Mouse (Mus musculus): ENCODE results near the gene Itga3. TPM values are rescaled to one million over a fixed set of nuclear protein-coding genes. Genes with fewer than 3 reads are reported as not detected.

The Itga3 gene
- total RNA-seq, 2 experiments from 2014 or later: 4.3 to 5.2 TPM

DNA sequence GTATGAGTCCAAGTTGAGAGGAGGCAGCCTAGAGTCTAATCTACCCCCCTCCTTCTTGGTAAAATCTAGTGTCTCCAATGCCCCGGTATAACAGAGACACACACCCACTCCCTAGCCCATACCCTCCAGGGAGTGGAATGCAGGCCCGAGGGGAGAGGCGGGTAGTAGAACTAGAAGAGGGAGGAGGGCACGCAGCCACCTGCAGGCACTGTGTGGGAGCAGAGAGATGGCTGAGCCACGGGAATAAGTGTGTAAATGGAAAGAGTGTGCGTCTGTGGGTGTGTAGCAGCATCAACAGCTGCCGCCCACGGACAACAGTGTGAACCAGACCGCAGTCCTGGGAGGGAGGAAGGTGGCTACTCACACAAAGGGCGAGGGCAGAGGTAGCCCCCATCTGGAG, 41.7 kb downstream of the Itga3 start:
- TF ChIP-seq CTCF (IDR thresholded peaks at IDR 0.05): no peak
- no peak for DNase-seq
- H3K4me3 ChIP-seq: no peak overlapping the region
- intact Hi-C loops (cut with DNase I): no loop called here
- H3K27ac ChIP-seq: no peak overlapping the region

DNA sequence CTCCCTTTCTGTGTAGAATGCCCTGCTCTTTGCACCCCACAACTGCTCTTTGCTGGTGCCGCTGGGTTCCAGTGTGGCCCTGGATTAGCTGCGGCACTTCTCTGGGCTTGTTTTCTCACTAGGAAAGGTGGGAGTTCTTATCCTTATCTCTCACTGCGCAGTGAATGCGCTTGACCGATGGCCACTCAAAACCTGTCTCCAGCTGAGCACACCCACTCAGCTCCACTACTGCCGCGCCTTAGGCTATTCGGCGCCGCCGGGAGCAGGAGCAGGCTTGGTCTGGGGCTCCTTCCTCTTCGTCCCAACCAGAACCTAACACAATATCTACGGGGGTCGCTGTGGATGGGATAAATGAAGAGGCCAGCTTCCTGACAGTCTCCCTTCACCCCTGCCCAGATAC, 43.0 kb downstream of the Itga3 start:
- intact Hi-C loops (cut with DNase I): no loop called here
- Histone ChIP-seq H3K27ac (no peak overlapping the region), H3K4me3 (no peak overlapping the region)
- no peak for DNase-seq
- no peak for TF ChIP-seq CTCF (IDR thresholded peaks at IDR 0.05)

DNA sequence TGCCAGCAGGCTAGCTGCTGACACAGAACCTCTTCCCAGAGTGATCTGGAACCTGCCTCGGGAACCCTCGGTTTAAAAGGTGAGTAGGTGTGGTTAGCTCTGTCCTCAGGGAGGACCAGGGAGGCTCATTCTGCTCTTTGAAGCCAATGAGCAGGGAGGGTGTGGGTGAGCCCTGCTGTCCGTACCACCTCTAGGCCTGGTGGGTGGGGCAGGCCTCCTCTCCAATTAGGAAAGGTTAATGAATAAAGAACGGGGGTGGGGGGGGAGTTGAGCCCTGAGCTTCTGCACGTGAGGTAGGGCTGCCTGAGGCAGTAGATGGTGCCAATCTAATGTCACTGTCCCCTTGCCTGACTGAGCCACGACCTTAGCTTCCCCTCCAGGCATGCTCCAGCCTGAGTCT, 43.7 kb downstream of the Itga3 start:
- no peak for DNase-seq
- H3K27ac ChIP-seq: no peak overlapping the region
- H3K4me3 ChIP-seq: no peak overlapping the region
- TF ChIP-seq CTCF (IDR thresholded peaks at IDR 0.05): no peak
- intact Hi-C loops (cut with DNase I): no loop called here

DNA sequence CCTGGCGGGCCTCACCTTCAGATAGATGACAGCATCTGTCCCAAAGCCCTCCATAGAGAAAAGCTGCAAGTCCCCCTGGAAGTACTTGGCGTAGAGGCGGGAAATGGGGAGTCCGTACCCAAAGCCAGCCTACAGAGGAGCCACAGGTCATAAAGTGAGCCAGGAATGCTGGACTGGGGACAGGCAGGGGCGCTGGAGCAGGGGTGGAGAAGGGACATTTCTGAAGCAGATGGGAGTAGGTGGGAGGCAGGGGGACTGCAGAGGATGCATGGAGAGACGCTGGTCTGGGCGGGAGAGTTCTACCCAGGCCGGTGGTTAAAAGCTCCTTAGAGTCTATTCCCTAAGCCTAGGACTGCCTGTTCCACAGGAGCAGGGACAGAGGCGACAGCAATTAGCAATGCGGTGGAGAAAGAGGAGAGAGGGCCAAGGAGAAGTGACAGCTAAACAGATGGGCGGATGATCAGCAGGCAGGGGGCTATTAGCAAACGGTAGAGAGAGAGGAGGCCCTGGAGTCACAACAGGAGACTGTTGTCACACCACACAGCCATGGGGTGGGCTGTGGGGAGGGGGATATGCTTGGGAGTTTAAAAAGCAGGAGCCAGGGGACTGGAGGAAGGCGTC, 48.6 kb downstream of the Itga3 start:
- TF ChIP-seq CTCF (IDR thresholded peaks at IDR 0.05): no peak
- no peak for DNase-seq
- Histone ChIP-seq H3K4me3 (no peak overlapping the region), H3K27ac (no peak overlapping the region)
- intact Hi-C loops (cut with DNase I): no loop called here

DNA sequence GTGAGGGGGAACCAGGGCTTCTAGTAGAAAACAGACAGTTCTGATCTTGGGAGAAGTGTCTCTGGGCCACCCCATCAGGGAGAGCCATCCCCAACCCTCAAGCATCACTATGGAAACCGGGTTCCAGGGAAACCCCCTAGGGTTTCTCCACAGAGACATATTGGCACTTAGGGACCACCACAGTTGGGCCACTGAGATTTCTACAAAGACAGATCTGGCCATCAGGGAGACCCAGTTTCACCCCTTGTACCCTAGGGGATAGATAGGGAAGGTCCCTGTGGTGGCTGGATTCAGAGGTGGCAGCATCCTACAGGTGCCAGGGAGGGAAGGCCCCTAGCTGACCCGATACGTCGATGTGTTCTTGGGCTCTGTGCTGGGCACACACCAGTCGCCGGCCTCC, 49.8 kb downstream of the Itga3 start:
- TF ChIP-seq CTCF (IDR thresholded peaks at IDR 0.05): no peak
- H3K4me3 ChIP-seq: no peak overlapping the region
- DNase-seq: no peak
- H3K27ac ChIP-seq: no peak overlapping the region
- intact Hi-C loops (cut with DNase I): no loop called here

DNA sequence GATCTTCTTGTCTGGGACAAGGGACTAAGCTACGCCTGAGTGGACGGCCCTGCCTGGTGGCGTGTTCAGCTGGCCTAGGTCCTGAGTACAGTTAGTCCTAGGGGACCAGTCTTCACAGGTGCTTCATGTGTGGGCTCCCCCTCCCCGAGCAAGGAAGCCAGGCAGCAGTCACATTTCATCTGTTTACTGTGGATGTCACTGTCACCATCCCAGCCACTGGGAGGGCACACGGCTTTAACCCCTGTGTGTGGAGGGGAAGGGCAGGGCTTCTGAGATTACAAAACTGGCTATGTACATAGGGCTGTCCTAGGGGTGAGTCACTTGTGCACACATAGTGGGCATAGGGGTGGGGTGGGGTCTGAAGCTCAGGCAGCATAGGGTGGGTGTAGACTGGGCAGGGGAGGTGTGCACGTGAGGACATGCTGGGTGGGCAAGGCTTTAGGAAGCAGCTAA, 50.5 kb downstream of the Itga3 start:
- no peak for DNase-seq
- TF ChIP-seq CTCF (IDR thresholded peaks at IDR 0.05): no peak
- intact Hi-C loops (cut with DNase I): no loop called here
- Histone ChIP-seq H3K27ac (no peak overlapping the region), H3K4me3 (no peak overlapping the region)

DNA sequence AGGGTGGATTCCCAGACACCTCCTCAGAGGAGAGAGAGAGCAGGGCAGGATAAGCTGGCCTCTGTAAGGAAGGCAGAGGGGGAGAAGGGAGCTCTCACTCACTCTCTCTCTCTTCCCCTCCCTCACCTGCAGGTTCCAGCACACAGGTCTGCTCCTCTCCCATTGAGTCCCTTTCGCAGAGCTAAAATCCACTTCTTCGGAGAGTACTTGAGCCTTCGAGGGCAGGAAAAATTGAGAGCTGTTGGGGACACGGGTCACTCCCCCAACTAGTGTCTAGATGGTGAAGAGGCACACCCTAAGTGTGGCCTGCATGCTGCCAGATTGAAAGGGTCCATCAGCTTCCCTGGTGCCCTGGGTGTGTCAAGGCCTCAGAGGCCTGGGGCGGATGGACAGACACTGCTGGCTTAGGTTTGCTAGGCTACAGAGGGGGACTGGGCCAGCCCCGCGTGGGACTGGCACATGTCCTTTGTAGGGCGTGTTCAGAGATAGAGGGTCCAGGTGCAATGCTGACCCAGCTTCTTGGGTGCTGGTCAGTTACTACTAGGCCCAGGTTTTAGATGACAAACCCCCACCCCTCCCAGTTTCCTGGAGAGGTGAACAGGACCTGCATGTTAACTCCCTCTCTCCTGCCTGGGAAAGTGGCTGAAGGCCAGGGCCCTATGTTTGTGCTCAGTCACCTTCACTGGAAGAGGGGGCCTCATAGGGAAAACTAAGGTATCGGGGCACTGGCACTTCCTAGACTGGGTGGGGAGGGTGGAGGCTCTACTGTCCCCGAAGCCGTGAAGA, 51.2 kb downstream of the Itga3 start:
- Histone ChIP-seq H3K27ac (no peak overlapping the region), H3K4me3 (no peak overlapping the region)
- no peak for TF ChIP-seq CTCF (IDR thresholded peaks at IDR 0.05)
- DNase-seq: no peak
- intact Hi-C loops (cut with DNase I): no loop called here

DNA sequence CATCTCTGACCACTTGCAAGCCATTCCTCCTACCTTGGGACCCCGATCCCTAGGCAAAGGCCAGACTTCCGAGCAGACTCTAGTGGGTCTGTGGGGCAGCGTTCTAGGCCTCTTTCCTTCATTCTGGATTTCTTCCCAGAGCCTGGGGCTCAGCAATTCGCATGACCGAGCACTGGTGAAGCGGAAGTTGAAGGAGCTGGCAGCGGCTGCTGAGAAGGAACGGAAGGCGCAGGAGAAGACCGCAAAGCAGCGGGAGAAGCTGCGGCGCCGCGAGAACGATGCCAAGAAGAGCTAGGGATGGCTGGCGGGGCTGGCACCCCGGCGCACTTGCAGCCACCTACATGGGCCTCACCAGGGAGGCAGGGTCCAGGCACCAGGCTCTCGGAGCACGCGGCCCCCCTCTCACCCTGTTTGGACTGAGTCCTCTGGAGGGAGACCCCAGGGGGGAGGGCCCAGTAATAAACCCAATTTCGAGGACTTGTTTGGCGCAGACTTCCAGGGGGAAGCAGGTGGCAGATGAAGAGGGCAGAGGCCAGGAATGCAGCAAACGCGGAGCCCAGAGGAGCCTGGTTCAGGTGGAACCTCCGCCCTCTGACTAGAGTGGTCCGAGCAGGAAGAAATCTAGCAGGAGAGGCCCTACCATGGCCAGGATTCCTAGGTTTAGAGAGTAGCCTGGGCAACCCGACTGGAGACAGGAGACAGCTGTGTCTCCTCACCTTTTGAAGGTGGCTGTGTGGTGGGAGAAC, 52.0 kb downstream of the Itga3 start:
- intact Hi-C loops (cut with DNase I): no loop called here
- no peak for DNase-seq
- Histone ChIP-seq H3K27ac (no peak overlapping the region), H3K4me3 (no peak overlapping the region)
- no peak for TF ChIP-seq CTCF (IDR thresholded peaks at IDR 0.05)

DNA sequence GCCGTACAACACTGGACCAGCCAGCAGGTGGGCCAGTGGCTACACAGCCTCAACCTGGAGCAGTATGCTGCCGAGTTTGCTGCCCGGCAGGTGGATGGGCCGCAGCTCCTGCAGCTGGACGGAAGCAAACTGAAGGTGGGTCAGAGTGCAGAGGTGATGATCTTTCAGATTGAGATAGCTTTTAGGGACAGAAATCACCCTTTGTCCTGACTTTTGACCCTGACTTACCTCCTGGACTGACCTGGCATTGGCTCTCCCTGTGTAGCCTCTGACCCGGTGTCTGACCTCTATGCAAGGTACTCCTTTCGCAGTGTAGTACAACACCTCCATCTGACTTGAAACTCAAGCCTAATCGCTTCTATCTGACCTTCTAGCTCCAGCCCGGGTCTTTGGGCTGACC, 53.1 kb downstream of the Itga3 start:
- intact Hi-C loops (cut with DNase I): no loop called here
- no peak for DNase-seq
- TF ChIP-seq CTCF (IDR thresholded peaks at IDR 0.05): no peak
- H3K27ac ChIP-seq: no peak overlapping the region
- H3K4me3 ChIP-seq: no peak overlapping the region

DNA sequence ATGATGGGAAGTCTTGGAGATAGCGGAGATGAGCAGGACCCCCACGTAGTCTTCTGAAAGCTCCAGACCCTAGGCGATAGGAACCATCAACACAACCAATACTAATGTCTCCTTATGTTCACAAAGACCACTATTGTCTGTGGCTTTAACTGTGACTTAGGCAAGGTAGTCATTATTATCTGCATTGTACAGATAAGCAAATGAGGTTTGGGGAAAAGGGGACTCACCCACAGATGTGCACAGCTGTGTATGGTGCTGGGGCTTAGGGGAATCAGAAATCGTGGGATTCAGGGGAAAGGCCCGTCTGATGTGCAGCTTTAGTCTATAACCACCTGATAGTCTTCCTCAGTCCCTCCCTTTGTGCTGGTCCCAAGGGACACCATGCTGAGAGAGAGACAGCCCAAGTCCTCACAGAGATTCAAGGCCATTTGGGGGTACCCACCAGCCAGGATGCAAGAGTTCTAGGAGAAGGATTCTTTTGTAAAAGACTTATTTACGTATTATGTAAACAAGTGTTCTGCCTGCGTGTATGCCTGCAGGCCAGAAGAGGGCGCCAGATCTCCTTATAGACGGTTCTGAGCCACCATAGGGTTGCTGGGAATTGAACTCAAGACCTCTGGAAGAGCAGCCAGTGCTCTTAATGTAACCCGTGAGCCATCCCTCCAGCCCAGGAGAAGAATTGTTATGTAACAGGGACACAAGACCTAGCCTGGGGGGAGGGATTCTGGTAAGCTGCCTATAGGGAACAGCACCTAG, 54.2 kb downstream of the Itga3 start:
- no peak overlapping the region for H3K27ac ChIP-seq
- peak; percentile 59 for TF ChIP-seq CTCF (IDR thresholded peaks at IDR 0.05)
- H3K4me3 ChIP-seq: no peak overlapping the region
- DNase-seq: no peak
- intact Hi-C loops (cut with DNase I): no loop called here

DNA sequence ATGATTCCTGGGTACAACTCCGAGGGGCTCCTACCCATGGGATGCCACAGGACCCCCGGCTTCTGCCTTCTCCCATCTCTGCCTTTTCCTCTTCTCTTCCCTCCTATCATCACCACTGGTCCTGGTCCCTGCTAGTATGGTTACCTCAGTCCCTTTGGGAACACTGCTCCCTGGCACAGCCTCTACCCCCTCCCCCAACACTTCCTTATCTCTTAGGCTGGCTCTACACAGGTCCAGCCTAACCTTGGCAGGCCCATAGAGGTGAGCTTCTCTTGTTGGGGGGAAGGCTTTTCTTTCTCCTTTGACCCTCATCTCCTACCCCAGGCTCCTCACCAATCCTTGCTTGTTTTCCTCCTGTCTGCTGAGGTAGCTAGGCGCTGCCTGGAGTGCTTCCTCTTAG, 61.1 kb downstream of the Itga3 start:
- intact Hi-C loops (cut with DNase I): no loop called here
- no peak for TF ChIP-seq CTCF (IDR thresholded peaks at IDR 0.05)
- Histone ChIP-seq H3K27ac (no peak overlapping the region), H3K4me3 (no peak overlapping the region)
- no peak for DNase-seq

DNA sequence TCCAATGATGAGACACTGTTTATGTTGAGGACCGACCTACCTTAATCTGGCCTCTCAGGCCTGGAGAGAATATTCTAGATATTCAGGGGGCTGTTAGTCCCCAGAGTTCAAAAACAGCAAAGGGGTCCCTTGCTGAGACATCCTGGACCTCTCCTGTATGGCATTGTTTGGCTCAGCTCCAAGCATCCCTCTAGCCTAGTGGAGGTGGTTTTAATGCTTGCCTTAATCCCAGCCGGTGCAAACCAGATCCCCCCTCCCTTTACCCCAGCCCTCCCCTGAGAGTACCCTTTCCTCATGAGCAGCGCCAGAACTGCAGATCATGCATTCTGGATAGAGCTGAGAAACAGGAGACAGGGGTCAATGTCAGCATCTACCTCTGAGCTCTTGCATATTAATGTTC, 64.1 kb downstream of the Itga3 start:
- DNase-seq: no peak
- Histone ChIP-seq H3K4me3 (no peak overlapping the region), H3K27ac (no peak overlapping the region)
- intact Hi-C loops (cut with DNase I): no loop called here
- TF ChIP-seq CTCF (IDR thresholded peaks at IDR 0.05): no peak

DNA sequence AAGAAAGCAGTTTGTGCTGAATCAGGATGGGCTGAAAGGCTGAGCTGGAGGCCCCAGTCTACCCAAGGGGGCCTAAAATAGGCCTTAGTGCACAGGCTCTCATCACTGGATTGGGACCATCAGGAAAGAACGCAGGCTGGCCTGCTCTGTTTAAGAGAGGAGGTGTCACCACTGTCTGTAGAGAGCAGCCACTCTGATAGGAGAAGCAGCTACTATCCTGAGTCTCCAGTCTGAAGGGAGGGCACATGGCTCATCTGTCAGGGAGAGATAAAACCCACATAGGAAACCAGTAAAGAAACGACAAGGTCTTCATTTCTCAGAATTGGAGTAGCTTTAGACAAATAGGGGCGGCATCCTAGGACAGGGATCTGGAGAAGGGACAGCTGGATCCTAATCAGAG, 64.5 kb downstream of the Itga3 start:
- H3K4me3 ChIP-seq: no peak overlapping the region
- intact Hi-C loops (cut with DNase I): no loop called here
- no peak overlapping the region for H3K27ac ChIP-seq
- DNase-seq: no peak
- TF ChIP-seq CTCF (IDR thresholded peaks at IDR 0.05): no peak

All from gastrocnemius, adult 2 months (tissue).